ENCODE assay signal across 11 mouse cellular contexts in genomic region chr7:75209221-75209641, GRCm38 (mm10).
DNase-seq lines count a peak whose midpoint lies in the region; ATAC-seq and TF ChIP-seq lines count a peak whose summit lies in the region.
"Had no signal": no experiment of that assay in that cellular context is flagged by ENCODE, and none has a peak within 500 bp of the region (broad histone marks: within the 10 kb centered on the region; RNA-seq: fewer than 3 reads in every experiment).

No protein-coding gene starts in this region.

- no peak overlapping the region for H3K27ac ChIP-seq in hindbrain, embryonic 14.5 days
- H3K27ac ChIP-seq in hindbrain, embryonic 10.5 days: no peak overlapping the region
- H3K27ac ChIP-seq in forebrain, embryonic 15.5 days (replicated peaks): peak overlapping the region; percentile 75
- no peak overlapping the region for H3K27ac ChIP-seq in thymus, adult 2 months (ENCODE audit: control insufficient read depth, insufficient read depth, low read length)
- H3K27ac ChIP-seq in intestine, postnatal 0 days (ENCODE audit: low read depth, low read length): no peak overlapping the region
- H3K27ac ChIP-seq: embryonic facial prominence, embryonic 13.5 days; liver, embryonic 12.5 days had no signal

- no peak for TF ChIP-seq CTCF in thymus, adult 2 months (IDR thresholded peaks at IDR 0.05; ENCODE audit: borderline replicate concordance, control insufficient read depth, extremely low read depth, insufficient read depth, low read length, poor library complexity)
- TF ChIP-seq CTCF in intestine, postnatal 0 days (IDR thresholded peaks at IDR 0.05; ENCODE audit: low read depth): no peak

- no peak overlapping the region for H3K4me3 ChIP-seq in hindbrain, embryonic 14.5 days (replicated peaks; ENCODE audit: low read length)
- no peak overlapping the region for H3K4me3 ChIP-seq in hindbrain, embryonic 10.5 days
- H3K4me3 ChIP-seq in forebrain, embryonic 15.5 days: no peak overlapping the region
- no peak overlapping the region for H3K4me3 ChIP-seq in thymus, adult 2 months (ENCODE audit: control insufficient read depth, insufficient read depth, low read length)
- no peak overlapping the region for H3K4me3 ChIP-seq in intestine, postnatal 0 days (ENCODE audit: low read depth, low read length)
- H3K4me3 ChIP-seq: embryonic facial prominence, embryonic 13.5 days; liver, embryonic 12.5 days had no signal

- H3K9me3 ChIP-seq in hindbrain, embryonic 14.5 days (ENCODE audit: control insufficient read depth, low read length): no peaks in the 10 kb centered on the region
- H3K9me3 ChIP-seq in hindbrain, embryonic 10.5 days: no peaks in the 10 kb centered on the region
- H3K9me3 ChIP-seq in forebrain, embryonic 15.5 days: no peaks in the 10 kb centered on the region
- no peaks in the 10 kb centered on the region for H3K9me3 ChIP-seq in intestine, postnatal 0 days (ENCODE audit: control insufficient read depth)
- H3K9me3 ChIP-seq: embryonic facial prominence, embryonic 13.5 days; liver, embryonic 12.5 days had no signal

- intact Hi-C loops in left cerebral cortex, postnatal 14 days (cut with DNase I): loop anchor here (5.0 kb wide), 2 partner anchors 43 to 63 kb away; no protein-coding TSS in a partner anchor

- no peak overlapping the region for H3K4me2 ChIP-seq in hindbrain, embryonic 14.5 days (replicated peaks)
- no peak overlapping the region for H3K4me2 ChIP-seq in forebrain, embryonic 15.5 days (replicated peaks)
- no peak overlapping the region for H3K4me2 ChIP-seq in intestine, postnatal 0 days (replicated peaks; ENCODE audit: low read depth)
- H3K4me2 ChIP-seq: embryonic facial prominence, embryonic 13.5 days; liver, embryonic 12.5 days had no signal

- no peak overlapping the region for H3K9ac ChIP-seq in hindbrain, embryonic 14.5 days
- H3K9ac ChIP-seq in forebrain, embryonic 15.5 days (replicated peaks): no peak overlapping the region
- H3K9ac ChIP-seq in intestine, postnatal 0 days (ENCODE audit: low read depth, low read length): no peak overlapping the region
- H3K9ac ChIP-seq: embryonic facial prominence, embryonic 13.5 days; liver, embryonic 12.5 days had no signal

- H3K27me3 ChIP-seq in hindbrain, embryonic 14.5 days (ENCODE audit: control insufficient read depth, insufficient read depth, low read length): no peaks in the 10 kb centered on the region
- H3K27me3 ChIP-seq in hindbrain, embryonic 10.5 days (ENCODE audit: insufficient read depth, poor library complexity, severe bottlenecking): no peaks in the 10 kb centered on the region
- H3K27me3 ChIP-seq in forebrain, embryonic 15.5 days: no peaks in the 10 kb centered on the region
- no peaks in the 10 kb centered on the region for H3K27me3 ChIP-seq in thymus, adult 2 months (ENCODE audit: control insufficient read depth, insufficient read depth, low read length)
- no peaks in the 10 kb centered on the region for H3K27me3 ChIP-seq in intestine, postnatal 0 days (replicated peaks; ENCODE audit: control insufficient read depth, insufficient read depth, low read length)
- H3K27me3 ChIP-seq: embryonic facial prominence, embryonic 13.5 days; liver, embryonic 12.5 days had no signal

- TF ChIP-seq POLR2A in thymus, adult 2 months (IDR thresholded peaks at IDR 0.05; ENCODE audit: control insufficient read depth, extremely low read depth, insufficient read depth, low read length, poor library complexity): no peak

- ATAC-seq in hindbrain, embryonic 14.5 days (ENCODE audit: low FRiP score): no peak
- ATAC-seq in forebrain, embryonic 15.5 days (replicated peaks): peak; percentile 53; the same call in 1 of the 2 replicates
- no peak for ATAC-seq in intestine, postnatal 0 days
- ATAC-seq: inflammation-experienced regulatory T-cells, adult 6 months; liver, embryonic 12.5 days had no signal

- peak; percentile 32 for DNase-seq in hindbrain, embryonic 14.5 days (ENCODE audit: low spot score)
- no peak for DNase-seq in hindbrain, embryonic 10.5 days (ENCODE audit: low spot score)
- peak; percentile 15 for DNase-seq in adipocyte (ENCODE audit: low spot score)
- DNase-seq in left cerebral cortex, postnatal 14 days (ENCODE audit: low spot score in 2 of 2): peak; percentile 45 to 86
- DNase-seq in thymus, adult 2 months: no peak
- DNase-seq in heart, adult 11 months: no peak

- H3K36me3 ChIP-seq in hindbrain, embryonic 14.5 days (replicated peaks; ENCODE audit: control insufficient read depth, insufficient read depth): no peaks in the 10 kb centered on the region
- H3K36me3 ChIP-seq in hindbrain, embryonic 10.5 days: no peaks in the 10 kb centered on the region
- no peaks in the 10 kb centered on the region for H3K36me3 ChIP-seq in forebrain, embryonic 15.5 days
- no peaks in the 10 kb centered on the region for H3K36me3 ChIP-seq in thymus, adult 2 months (ENCODE audit: control insufficient read depth, insufficient read depth, low read length)
- no peaks in the 10 kb centered on the region for H3K36me3 ChIP-seq in intestine, postnatal 0 days (ENCODE audit: control insufficient read depth, insufficient read depth)
- H3K36me3 ChIP-seq: embryonic facial prominence, embryonic 13.5 days; liver, embryonic 12.5 days had no signal

- WGBS in hindbrain, embryonic 14.5 days: 60% methylated on average over 4 of the region's 4 CpGs
- 82% methylated on average over 4 of the region's 4 CpGs for WGBS in hindbrain, embryonic 10.5 days
- 18% methylated on average over 4 of the region's 4 CpGs for WGBS in forebrain, embryonic 15.5 days
- WGBS in thymus, adult 2 months: 88% methylated on average over 4 of the region's 4 CpGs
- WGBS in intestine, postnatal 0 days: 56% methylated on average over 4 of the region's 4 CpGs

- H3K4me1 ChIP-seq in hindbrain, embryonic 14.5 days (replicated peaks; ENCODE audit: control insufficient read depth, insufficient read depth, low read length): no peaks in the 10 kb centered on the region
- H3K4me1 ChIP-seq in hindbrain, embryonic 10.5 days (replicated peaks): no peaks in the 10 kb centered on the region
- peaks cover 17% of the 10 kb centered on the region for H3K4me1 ChIP-seq in forebrain, embryonic 15.5 days
- no peaks in the 10 kb centered on the region for H3K4me1 ChIP-seq in thymus, adult 2 months (replicated peaks; ENCODE audit: control insufficient read depth, insufficient read depth, low read length)
- H3K4me1 ChIP-seq in intestine, postnatal 0 days (replicated peaks; ENCODE audit: control insufficient read depth, insufficient read depth, low read length): no peaks in the 10 kb centered on the region
- H3K4me1 ChIP-seq: embryonic facial prominence, embryonic 13.5 days; liver, embryonic 12.5 days had no signal

Comparison
In these comparisons a context has a peak if more than half of its experiments do, and no peak if none do; other contexts are left out.
1. DNase-seq: peak in hindbrain, embryonic 14.5 days (single experiment), adipocyte (single experiment) and left cerebral cortex, postnatal 14 days (2 of 2); none in hindbrain, embryonic 10.5 days (single experiment), thymus, adult 2 months (single experiment) and heart, adult 11 months (single experiment).